Mouse (Mus musculus) forelimb bud, embryonic 11.5 days (tissue): ENCODE results near the gene Lat2.

Source experiments
- DNase-seq: peaks from one replicate; pipeline ENCODE4 v3.0.0-alpha.2; 2012; ENCODE audit warnings: low read depth, low spot score

The Lat2 gene

DNA sequence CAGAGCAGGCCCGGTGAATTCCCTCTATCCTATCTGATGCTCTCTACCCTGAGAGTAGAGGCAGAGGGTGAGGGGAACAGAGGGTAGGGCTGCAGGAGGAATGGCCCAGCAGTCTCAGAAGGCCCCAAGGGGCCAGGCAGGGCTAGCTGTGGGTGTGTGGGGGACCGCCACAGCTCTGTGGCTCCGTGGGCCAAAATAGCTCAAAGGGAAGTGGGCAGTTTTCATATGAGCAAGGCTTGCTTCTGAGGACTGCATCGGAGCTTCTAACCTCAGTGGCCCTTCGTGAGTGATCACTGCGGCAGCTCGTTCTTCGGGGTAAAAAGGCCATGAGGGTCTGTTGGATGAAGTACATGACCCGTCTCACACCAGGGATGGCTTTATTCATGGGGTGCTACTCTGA is 1.1 kb downstream of the Lat2 start:
- DNase-seq, result no peak

DNA sequence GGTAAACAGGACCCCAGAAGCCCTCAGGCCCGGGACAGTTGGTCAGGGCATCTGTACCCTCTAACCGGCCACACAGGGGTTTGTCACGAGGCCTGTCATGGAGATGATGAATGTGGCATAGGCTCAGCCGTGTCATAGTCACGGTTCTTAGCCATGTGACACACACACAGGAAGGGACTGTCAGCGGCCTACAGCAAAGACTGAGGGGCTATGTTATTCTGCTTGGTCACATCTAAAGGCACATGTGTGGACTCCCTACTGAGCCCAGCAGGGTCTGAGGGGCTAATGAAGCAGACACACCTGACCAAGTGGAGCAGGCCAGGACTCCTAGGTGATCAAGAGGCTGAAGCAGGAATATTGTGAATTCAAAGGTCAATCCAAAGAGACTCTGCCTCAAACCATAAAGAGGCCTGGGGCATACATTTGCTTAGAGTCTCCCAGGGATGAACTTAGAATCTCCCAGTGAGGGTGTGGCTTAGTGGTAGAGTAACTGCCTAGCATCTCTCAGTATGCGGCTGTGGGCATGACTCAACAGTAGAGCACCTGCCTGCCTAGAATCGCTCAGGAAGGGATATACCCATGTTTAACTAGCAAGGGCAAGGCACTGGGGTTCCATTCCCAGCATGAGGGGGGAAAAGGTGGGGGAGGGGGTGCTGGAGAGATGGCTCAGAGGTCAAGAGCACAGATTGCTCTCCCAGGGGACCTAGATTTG is 2.9 kb downstream of the Lat2 start:
- DNase-seq, result no peak

DNA sequence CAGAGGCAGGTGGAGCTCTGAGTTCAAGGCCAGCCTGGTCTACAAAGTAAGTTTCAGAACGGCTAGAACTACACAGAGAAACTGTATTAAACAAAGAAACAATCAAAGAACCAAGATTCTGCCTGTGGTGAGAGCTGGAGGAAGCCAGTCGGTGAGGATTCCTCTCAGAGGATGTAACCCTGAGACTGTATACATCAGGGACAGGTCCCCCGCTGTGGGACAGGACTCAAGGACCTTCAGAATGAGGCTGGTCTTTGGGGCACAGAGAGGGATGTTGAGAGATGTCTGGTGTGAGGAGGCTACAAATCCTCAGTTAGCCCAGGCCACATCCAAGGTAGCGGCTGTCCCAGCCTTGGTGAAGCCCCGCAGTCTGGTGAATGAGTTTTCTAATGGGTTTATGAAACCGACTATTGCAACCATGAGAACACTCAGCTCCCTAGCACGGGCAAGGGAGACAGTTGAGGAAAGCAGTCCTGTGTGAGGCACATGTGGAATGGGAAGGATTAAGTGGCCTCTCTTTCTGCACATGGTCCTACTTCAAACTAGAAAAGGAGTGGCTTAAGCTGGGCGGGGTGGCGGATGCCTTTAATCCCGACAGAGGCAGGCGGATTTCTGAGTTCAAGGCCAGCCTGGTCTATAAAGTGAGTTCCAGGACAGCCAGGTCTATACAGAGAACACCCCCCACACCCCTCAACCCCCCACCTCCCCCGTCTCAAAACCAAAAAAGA is 4.7 kb downstream of the Lat2 start:
- DNase-seq, result no peak

DNA sequence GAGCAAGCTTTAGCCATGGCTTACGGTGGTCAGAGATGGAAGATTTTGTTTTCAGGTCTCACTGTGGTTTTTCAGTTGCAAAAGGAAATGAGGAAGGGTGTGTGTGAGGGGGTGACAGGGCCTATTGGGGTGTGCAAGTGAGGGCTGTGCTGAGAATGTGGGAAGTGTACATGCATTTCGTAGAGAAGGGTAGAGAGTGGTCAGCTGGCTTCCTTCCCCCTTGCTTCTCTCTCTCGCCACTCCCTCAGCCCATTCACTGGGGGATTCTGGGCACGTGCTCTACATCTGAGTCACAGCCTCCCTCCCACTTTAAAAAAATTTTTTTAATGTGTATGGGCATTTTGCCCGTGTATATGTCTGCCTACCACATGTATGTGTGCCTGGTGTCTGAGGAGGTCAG is 7.7 kb downstream of the Lat2 start:
- DNase-seq, result no peak

DNA sequence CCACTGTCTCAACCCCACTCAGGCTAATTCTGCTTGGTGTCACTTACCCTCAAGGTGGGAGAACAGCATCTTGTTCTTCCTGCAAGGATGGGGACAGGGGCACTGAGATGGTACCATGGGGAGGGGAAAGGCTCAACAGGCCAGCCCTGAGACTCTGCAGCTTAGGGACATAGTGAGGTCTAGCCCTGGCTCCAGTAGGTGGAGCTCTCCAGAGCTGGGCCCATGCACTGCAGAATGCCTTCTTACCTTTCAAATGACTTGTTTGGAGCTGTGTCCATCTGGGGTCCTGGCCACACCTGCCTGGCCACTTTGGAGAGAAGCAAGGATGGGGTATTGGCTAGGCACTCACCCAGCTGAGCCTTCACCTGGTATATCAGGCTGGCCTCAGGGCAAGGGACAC is 8.5 kb downstream of the Lat2 start:
- no peak for DNase-seq

DNA sequence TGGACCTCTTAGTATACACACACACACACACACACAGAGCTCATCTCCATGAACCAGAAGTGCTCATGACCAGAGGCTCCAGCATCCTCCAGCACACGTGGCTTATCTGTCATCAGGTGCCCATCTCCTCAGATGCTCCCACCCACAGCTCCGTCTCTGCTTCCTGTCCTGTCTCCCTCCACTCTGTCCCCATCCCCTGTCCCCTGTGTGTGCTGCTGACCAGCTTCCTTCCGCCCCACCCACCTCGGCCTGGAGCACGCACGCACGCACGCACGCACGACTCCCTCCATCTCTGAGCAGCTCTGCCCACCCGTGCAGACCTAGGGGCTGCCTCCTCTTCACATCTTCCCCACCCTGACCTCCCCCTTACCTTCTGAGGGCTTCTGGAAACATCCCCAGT is 10.4 kb downstream of the Lat2 start:
- DNase-seq, result no peak

DNA sequence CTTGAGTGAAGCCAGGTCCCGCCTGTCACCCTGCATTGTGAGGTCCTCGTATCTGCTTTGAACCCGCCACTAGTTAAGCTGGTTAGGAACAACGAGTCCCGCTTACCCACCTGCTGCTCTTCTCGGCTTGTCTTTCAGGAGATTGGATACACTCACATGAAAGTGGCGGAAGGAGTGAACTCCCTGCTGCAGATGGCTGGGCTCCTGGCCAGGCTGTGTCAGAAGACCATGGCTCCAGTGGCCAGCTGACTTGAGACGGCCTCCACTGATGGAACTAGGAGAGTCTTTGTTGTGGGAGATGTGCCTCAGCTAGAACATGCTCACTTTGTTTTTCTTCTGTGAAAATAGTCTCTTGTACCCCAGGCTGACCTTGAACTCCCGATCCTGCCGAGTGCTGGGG is 17.1 kb downstream of the Lat2 start:
- no peak for DNase-seq

DNA sequence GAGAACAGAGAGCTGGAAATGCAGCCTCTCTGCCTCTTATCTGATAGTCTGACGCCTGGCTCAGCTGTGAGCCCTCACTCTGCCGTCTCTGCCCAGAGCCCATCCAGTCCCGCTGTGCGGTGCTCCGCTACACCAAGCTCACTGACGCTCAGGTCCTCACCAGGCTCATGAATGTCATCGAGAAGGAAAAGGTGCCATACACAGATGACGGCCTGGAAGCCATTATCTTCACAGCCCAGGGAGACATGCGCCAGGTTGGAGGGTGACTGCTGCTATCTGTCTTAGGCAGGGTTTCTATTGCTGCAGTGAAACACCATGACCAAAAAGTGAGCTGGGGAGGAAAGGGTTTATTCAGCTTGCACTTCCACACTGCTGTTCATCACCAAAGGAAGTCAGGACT is 21.7 kb downstream of the Lat2 start:
- no peak for DNase-seq

DNA sequence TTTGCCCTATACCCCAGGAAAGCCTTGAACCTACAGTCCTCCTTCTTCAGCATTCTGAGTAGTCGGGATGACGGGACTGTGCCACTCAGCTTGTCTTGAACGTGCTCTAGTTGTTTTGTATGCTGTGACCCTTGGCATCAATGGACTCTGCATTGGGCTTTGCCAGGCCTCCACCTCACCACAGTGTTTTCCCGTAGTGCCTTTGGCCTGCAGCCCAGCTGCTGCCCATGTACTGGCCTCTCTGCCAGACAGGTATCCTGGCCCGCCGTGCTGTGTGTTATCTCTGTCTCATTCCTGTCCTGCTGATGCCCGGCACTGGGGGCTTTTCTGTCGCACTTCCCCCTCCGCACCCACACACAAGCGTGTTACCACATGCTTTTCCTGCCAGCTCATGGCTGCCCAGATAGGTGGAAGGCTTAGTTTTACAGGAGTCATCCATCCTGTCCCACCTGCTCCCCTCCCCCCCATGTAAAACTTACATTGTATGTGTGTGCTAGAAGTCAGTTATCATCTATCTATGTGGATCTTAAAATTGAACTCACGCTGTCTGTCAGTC is 22.7 kb downstream of the Lat2 start:
- no peak for DNase-seq

DNA sequence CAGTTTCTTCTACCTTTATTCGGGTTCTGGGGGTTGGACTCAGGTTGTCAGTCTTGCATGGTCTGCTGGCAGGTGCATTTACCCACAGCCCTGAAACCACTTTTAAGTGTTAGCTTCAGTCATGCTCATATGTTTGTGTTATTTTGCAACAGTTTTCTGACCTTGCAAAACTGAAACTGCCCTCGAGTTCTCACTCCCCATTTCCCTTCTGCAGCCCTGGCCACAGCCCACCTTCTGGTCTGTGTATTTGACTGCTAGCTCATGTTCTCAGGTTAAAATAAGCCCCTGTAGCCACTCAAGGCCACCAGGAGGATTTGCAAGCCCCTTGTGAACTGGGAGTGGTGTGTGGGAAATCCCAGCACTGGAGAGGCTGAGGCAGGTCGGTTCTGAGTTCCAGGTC is 24.9 kb downstream of the Lat2 start:
- no peak for DNase-seq

DNA sequence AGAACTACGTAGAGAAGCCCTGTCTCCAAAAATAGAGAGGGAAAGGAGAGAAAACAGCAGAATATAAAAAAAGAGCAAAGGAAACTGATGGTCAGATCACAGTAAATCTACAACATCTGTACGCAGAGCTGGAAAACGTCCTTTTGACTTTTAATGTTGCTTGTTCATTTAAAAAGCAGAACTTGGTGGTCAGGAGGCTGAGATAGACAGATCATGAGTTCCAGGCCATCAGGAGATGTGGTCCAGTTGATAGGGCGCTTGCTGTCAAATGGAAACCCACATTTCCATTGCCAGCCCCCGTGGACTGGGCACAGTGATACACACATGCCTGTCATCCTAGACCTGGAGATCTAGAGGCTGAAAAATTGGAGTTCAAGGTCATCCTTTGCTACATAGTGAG is 30.0 kb downstream of the Lat2 start:
- no peak for DNase-seq

DNA sequence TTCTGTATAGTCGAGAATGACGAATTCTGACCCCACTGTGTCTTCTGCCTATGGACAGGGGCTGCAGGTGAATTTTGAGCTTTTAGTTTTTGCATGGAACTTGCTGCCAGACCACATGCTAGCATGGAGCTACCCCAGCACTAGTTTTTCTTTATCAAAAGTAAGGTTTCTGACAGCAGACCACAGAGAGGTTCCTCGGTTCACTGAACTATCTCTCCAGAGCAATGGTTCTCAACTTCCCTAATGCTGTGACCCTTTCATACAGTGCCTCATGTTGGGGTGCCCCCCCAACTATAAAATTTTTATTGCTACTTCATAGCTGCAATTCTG is 31.0 kb downstream of the Lat2 start:
- no peak for DNase-seq

DNA sequence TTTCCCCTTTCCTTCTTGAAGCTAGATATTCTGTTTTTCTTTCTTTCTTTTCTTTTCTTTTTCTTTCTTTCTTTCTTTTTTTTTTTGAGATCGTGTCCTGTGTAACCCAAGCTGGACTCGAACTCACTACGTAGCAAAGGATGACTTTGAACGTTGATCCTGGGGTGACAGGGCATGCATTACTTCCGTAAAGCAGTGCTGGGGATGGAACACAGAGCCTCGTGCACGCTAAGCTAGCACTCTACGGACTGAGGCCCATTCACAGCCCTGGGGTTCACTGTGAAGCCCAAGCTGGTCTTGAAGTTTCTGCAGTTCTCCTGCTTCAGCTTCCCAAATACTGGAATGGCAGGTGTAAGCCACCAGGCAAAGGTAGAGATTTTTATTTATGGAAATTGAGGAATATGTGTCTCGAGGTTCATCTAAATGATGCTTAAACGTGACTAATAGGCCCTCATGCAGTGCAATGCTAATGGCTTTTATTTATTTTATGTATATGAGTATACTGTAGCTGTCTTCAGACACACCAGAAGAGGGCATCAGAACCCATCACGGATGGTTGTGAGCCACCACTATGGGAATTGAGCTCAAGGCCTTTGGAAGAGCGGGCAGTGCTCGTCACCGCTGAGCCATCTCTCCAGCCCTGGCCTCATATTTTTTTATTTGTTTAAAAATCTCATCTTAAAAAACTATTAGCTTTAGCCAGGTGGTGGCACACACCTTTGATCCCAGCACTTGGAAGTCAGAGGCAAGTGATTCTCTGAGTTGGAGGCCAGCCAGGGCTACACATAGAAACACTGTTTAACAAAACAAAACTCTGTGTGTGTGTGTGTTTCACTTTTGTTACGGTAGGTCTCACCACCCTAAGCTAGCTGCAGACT is 31.6 kb downstream of the Lat2 start:
- DNase-seq, result no peak

DNA sequence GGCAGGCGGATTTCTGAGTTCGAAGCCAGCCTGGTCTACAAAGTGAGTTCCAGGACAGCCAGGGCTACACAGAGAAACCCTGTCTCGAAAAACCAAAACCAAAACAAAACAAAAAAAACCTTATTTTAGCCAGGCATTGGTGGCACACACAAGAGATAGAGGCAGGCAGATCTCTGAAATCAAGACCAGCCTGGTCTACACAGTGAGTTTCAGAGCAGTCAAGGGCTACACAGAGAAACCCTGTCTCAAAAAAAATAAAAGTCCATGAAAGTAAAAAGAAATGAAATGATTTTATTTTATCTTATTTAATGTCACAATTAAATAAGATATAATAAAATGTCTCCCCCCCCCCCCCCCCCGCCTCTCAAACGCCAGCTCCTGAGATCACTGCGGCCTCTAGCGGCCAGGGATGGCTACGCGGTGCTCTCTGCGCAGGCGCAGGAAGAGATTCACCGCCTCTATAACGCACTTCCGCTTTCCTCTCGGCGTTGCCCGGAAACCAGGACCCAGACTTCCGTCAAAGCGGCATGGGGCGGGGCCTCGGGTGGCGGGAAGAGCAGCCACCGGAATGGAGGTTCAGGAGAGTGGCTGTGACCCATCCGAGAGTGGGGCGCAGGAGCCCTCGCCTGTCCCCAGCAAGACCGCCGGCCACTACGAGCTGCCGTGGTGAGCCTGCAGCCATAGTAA is 32.5 kb downstream of the Lat2 start:
- DNase-seq, result peak; percentile 98

DNA sequence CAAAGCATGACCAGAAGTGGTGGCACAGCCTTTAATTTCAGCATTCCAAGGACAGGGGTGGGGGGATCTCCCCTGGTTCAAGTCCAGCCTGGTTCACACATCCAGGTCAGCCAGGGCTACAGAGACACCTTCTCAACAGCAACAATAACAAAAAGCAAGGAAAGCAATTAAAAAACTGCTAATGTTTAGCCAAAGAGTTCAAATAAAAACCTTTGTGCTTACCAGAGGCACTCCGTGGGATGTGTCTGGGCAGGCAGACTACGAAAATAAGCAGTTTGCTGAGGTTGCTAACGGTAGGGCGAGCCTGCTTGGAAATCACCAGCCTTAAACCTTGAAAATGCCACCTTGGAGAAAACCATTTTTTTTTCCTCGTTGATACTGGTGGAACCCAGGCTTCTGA is 33.7 kb downstream of the Lat2 start, which contains the start of gene Rfc2:
Rfc2 (plus strand) TSS at position 221 of the 400 bp plus-strand sequence.
- DNase-seq, result no peak

DNA sequence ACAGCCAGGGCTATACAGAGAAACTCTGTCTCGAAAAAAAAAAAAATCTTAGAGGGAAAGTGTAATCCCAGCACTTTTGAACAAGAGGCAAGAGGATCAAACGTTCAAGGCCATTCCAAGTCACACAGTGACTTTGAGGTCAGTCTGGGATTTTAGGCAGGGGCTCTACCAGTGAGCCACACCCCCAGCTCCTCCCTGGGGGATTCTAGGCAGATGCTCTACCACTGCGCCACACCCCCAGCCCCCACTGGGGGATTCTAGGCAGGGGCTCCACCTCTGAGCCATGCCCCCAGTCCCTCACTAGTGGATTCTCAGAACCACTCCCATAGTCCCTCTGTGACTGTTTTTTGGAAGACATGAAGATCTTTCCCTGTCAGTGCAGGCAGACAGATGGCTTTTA is 35.7 kb downstream of the Lat2 start:
- DNase-seq, result no peak

DNA sequence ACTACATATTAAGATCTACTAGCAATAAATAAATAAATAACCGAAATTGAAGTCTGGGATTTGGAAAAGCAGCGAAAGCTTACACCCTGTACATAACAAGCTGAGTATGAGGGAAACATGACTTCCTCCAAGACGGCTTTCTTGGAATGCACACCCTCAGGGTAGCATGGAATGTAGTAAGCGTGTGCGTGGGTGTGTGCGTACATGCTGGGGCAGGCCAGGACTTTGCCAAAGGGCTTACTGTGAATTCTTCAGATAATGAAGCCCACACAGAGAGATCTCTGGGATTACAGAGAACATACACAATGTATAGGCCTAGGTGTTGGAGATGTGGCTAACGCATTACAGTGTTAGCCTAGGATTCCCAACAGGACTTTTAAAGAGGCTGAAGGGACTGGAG is 37.3 kb downstream of the Lat2 start:
- no peak for DNase-seq

DNA sequence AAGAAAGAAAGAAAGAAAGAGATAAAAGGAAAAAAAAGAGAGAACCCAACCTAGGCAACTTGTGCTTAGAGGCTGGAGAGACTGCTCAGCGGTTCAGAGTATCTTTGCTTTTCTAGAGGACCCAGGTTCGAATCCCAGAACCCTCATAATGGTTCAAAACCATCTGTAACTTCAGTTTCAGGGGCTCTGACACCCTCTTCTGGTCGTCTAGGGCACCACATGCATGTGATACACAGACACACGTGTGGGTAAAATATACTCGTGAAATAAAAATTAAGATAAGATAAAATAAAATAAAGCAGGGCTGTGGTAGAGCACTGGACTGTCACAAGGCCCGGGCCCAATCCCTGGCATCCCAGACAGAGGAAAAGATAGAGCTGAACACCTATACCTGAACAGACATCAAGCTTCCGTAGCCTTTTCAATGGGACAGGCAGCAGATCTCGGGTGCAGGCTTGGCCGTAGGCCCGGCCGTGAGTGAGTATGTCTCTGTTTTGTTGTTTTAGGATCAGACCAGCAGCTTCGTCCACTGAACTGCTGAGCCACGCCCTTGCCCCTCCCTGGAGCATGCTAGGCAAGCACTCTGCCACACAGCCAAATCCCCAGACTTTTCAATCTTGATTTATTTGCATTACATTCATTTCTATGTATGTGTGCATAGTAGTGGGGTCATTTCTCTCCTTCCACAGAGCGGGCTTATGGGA is 38.2 kb downstream of the Lat2 start:
- DNase-seq, result no peak

DNA sequence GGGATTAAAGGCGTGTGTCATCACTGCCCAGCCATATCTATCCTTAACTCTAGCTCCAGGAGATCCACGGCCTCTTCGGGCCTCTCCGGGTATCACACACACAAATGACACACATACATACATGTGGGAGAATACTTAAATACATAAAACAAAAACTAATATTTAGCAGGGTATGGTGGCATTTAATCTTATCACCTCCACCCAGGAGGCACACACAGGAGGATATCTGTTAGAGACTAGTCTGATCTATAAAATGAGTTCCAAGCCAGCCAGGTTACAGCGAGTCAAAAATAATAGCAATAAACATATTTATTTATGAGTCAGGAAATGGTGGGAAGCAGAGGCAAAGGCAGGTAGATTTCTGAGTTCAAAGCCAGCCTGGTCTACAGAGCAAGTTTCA is 39.0 kb downstream of the Lat2 start:
- DNase-seq, result no peak

DNA sequence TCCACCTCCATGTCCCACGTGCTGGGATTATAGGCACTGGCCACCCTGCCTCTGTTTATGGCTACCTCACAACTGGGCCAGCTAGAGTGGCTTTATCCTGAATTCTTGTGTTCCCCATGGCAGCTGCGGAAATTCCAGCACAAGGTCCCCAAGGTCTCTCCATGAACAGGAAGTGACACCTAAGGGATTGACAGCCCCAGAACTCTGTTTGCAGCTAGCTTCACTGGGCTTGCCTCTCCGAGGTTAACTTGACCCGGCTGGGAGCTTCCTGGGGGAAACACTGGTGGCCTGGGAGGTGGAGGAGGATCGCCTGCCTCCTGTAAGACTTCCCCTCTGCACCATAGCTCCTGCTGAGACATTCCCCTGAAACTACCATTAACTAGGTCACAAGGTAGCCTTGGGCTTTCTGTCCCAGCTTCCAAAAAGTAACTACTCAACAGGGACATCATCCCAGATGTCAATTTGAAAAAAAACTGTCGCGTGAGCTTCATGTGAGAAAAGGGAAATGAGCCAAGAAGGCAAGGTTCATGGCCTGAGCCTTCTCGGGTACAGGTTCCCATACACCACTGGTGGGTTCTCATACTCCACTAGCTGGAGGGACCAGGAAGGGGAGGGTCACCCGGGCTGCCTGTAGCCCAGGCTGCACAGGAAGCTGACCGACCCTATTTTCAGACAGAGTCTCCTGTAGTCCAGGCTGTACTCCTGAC is 42.2 kb downstream of the Lat2 start:
- DNase-seq, result no peak
